Mouse (Mus musculus) c-Kit-positive CD71-positive TER-119-positive erythroid progenitor cells, embryonic 14.5 days (primary cell): ENCODE results near the gene Bcl2l11.
"Not testable (repeated sequence)": the region's sequence is repeated elsewhere in the genome, so short reads cannot be mapped to it uniquely, and the experiment has no call there.

Source experiments
- DNase-seq: peaks from one replicate; pipeline ENCODE4 v3.0.0-alpha.2; 2013; ENCODE audit warnings: low spot score

Bcl2l11 gene

DNA sequence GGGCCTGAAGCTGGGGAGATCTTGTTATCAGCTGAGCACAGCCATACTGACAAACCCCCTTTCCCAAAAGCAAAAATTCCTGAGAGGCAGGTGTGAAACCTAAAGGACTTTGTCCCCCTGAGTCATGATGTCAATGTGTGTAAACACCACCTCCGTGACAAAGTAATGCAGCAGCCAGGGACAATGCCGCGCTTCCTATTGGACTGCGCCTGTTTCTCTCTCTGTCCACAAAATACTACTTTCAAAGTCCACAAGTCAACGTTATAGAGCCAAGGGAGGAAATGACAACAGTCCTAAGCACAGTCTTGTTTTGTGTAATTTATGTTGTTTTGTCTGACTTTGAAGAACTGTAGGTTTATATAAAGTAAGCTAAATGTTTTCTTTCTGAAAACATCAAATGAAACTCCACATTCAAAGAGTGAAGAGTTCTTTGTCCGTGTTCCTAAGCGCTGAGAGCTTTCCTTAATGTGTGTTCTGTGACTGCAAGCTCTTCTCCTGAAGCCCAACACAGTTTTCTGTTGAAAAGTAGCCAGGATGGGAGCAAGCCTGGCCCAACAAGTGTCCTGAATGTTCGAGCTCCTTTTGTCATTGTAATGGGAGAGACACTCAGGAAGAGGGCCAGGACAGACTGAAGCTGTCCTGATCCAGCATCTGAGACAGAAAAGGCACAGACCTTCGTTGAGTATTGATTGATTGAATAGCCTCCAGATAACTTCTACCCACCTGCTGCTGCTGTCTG lies 48.9 kb downstream of the Bcl2l11 start:
- no peak for DNase-seq

DNA sequence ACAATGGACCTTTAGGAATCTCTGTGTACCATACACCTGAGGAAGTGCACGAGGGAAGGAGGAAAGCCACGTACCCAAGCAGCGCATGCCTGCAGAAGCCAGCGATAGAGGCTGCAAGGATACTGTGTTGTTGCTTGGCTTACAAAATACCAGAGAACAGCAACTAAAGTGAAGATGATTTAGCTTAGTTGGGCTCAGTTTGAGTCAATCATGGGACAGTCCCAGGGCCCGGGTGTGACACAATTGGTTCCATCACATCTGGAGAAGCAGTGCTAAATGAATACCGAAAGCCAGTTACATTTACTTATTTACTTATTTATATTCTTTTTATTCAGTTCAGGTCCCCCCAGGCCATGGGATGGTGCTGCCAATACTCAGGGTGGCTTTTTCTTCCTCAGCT lies 49.8 kb downstream of the Bcl2l11 start:
- no peak for DNase-seq

DNA sequence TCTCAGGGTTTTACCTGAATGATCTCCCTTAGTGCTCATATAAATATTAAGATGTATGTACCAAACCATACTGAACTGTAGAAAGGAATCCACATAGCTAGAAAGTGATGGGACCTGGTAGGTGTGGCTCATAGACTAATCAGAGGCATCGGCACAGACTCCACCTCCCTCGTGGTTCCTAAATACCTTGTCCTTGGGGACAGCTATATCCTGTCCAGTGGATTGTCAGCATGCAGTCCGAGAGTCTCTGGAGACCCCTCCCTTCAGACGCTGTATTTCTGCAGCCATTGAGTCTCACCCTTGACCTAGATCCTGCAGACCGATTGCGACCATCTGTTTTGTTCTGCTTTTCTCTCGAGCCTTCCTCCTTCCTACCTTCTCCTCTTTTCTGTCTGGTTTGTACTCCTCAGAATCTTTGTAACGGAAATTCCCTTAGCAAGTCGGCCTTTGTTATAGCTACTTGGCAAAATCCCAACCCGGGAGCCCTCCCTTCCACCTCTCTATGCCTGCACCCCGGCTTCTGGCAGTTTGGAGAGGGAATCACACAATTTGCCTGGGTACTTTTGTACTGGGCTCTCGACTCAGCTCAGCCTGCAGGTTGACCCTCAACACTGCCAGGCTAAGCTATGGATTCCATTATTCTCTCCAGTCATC lies 50.7 kb downstream of the Bcl2l11 start:
- DNase-seq, result no peak

DNA sequence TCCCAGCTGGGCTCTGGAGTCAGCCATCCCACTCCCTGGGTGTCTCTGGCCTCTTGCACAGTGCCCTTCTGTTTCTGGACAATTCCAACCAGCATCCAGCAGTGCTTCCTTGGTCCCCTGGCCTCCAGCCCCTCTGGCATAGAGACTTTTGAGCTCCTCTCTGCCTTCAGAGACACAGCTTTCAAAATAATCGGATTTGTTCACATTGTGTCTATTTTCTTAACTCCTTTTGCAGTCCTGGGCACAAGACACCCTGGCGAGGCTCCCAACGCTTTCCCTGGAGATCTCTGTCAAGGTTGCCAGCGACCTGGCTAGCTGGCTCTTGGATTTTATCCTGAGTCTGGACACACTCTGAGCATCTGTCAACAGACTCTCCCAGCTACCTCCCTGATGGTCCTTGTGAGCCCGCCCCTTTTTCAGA lies 51.4 kb downstream of the Bcl2l11 start:
- no peak for DNase-seq

DNA sequence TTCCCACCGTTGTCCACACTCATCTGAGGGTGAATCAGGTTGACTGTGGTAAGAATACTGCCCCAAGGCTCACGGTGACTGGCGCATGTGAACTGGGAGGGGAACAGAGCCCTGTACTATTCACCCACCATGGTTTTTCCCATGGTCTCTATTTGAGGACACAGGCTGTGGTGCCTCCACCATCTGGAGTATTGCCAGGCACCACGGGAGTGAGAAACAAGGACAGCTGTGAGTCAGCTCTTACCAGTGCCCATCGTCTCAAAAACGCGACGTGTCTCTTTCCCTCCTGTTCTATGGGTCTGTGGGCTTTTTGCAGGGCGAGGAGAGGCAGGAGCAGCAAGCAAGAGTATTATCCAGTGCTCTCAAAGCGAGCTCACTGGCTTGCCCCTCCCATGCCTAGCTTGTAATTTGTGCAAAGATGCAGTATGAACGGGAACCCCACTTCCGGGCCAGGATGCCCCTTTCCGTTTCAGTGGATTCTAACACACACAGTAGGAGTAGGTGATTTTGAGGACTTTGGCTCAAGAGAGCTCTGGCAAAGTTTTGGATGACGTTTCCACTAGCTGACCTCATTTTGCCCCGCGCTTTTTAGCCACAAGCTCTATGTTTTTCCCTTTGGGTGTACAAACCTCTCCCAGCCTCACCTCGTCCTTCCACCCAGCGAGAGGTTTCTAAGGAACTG lies 53.4 kb downstream of the Bcl2l11 start:
- DNase-seq, result no peak

DNA sequence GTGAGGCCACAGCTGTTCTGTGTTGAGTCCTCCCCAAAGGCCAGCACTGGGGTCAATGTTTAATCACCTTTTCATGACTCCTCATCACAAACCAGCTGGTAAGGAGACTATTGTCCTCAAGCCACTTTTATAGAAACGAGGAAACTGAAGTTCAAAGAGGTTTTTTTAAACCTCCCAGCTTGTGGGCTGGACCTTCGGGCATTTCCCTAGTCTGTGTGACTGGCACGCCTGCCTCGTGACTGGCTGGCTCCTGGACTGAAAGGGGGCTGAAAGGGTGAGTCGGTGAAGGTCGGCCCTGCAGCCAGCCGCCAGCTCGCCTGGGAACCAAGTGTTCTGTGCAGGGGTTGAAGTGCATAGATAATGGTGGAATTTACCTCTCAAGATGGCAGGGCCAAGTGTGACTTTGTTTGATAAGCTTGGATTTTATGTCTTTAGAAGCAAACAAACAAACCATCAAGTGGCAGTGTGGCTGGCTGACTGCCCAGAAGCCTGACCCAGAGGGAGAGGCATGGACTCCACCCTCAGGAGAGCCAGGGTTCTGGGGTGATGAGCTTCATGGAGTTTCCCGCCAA lies 54.1 kb downstream of the Bcl2l11 start:
- DNase-seq, result no peak

DNA sequence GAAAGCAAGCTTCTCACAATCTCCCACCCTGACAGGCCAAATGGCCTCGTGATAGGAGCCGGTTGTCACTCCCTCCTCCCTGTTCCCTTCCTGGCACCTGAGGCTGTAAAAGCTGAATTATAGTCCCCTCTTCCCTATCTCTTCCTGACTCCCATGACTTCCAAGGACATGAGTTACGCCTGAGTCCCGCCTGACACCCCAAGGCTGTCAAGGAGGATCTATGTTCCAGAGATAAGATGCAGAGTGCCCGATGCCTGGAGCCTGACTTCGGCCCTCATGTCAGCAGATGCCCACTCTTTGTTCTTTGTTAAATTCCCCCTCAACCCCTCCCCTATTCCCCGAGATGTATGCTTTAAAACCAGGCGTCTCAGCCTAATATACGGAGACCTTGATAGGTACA lies 56.3 kb downstream of the Bcl2l11 start:
- not testable (repeated sequence) for DNase-seq

DNA sequence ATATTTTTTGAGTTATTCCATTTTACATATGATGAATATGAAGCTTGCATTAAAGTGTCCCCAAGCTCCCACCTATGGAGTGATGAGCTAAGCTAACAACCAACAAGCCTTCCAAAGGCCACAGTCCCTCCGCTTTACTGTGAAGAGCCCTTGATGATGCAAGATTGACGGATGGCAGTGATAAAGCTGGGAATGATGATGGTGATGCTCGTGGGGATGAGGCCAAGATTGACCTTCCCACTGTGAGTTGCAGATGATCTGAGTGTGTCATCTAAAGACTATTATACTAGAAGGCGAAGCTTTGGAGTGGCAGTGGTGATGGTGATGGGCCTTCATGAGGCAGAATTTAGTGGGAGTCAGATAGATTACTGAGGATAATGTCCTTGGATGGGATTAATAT lies 56.9 kb downstream of the Bcl2l11 start:
- DNase-seq, result no peak

DNA sequence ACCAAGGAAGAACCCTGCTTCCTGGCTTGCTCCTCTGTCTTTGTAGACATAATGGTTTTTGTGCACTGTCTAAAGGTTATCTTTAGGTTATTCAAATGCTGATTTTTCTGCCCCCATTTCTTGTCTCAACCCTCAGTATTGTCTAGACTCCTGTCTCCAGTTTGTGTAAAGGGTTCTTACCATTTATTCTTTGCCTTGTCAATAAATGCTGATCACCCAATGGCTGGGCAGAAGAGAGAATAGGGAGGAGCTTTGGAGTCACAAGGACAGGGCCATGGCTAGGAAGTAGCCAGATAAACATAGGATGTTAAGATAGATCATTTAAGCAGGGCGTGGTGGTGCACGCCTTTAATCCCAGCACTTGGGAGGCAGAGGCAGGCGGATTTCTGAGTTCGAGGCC lies 57.9 kb downstream of the Bcl2l11 start:
- no peak for DNase-seq

DNA sequence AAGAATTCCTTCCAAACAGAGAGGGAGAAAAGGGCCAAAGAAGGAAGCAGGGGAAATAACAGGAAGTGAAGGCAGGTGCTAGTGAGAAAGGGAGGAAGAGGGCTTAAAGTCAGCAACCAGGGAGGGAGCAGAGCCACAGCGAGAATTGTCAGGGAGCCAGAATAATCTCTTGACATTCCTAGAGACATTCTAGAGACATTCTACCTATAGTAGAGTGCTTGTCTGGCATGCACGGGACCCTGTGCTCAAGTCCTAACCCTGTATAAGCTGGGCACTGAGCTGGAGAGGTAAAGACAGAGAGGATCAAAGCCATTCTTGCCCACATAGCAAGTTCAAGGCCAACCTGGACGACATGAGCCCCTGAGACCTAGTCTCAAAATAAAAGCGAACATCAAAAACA lies 60.1 kb downstream of the Bcl2l11 start:
- DNase-seq, result no peak

DNA sequence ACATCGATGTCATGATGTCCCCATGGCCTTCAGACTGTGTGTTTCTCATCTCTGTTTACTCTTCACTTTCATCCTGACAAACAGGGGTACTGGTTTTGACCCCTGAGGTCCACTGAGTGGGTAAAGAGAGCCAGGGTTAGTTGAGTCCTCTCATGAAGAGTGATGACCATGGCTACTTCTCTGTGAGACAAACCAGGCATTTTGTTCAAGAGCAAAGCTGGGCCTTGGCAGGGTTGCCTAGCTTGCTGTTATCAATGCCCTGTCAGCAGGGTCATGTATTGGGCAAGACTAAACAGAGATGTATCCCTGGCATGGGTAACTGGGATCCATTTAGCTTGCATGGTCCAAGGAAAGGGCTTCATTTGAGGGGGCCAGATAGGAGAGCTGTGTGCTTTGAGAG lies 61.4 kb downstream of the Bcl2l11 start:
- no peak for DNase-seq

DNA sequence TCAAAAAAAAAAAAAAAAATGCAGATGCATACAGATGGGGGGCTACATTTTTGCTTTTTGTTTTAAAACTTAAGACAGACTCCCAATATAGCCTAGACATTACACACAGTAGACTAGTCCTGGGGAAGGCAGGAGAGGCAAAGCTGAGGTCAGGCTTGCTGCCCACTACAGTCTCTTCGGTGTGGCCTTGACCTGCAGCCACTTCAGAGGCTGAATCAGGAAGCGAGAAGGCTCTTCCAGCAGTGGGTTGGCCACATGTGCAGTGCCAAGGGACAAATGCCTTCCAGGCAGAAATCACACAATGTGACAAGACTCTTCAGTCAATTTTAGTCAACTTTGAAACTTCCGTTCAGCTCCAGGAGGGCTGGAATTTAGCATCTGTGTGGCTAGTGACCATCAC lies 62.6 kb downstream of the Bcl2l11 start:
- no peak for DNase-seq

DNA sequence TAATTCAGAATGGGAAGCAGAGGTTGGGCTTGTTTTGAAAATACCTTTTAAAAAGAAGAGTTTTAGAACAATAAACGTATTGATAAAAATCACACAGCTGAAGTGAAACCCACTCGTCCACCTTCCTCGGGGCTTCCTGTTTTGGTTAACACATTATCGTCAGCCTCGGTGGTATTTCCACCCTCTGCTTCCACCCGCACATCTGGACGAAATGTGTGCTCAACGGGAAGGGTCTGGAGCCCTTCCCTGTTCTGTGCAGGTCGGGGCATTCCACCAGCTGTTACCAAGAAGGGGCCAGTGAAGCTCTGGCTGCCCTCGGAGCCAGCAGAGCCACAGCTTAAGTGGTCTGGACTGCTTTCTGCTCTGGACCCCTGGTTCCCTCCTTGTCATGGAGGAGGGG lies 63.9 kb downstream of the Bcl2l11 start:
- DNase-seq, result no peak

DNA sequence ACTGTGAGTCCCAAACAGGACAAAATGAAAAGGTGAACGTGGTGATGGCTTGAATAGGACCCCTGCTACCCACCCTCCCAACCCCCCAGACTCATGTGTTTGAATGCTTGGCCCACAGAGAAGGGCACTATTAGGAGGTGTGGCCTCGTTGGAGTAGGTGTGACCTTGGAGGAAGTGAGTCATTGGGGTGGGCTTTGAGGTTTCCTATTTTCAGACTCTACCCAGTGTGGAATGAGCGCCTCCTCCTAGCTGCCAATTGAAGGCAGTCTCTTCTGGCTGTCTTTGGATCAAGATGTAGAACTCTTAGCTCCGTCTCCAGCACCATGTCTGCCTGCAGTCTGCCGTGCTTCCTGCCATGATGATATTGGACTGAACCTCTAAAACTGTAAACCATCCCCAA lies 64.4 kb downstream of the Bcl2l11 start:
- DNase-seq, result no peak

DNA sequence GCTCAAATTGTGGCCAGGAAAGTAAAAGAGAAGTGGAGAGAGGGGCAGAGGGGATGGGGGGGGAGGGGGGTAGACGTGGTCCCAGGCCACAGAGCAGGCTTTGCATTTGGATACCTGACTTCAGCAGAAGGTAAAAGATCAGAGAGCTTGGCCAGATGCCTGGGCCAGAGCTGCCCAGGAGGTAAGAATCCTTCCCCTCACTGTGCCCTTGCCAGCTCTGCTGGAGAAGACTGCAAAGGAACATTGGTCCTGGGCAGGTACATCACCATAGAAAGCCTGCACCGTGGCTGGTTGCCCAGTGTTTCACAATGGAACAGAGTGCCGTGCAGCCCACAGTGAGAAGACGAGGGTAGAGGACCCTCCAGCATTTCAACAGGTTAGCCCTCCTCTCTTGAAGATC lies 67.6 kb downstream of the Bcl2l11 start:
- no peak for DNase-seq

DNA sequence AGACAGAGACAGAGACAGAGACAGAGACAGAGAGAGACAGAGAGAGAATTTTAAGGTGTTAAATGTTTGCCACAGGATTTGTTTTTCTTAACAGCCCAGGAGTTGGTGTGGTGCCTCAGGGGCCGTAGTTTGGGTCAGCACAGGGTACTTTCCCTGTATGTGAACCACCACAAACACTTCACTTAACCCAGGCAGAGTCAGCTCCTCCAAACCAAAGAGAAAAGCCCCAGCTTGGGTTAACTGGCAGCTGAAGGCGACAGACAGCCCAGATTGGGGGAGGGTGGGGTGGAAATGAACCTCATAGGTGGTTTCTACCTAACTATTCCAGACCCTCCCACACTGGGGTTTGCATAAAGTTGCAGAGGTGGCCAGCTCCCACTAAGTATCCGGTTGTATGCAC lies 71.5 kb downstream of the Bcl2l11 start:
- no peak for DNase-seq

DNA sequence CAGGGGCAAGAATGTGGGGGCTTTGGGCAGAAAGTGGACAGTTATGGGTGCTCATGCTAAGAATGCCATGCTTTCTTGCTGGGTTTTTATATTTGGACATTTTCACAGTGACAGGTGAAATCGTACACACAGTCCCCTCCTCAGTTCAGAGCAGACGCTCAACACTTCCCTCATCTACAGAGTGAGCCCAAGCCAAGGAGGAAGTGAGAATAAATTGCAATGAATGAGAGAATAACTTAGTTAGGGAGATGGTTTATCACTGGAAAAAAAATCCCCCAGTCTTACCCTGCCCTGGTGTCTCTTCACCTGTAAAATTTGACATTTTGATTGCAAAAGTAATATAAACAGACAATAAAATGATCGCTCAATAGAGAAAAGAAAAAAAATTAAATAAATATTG lies 77.3 kb downstream of the Bcl2l11 start:
- no peak for DNase-seq

DNA sequence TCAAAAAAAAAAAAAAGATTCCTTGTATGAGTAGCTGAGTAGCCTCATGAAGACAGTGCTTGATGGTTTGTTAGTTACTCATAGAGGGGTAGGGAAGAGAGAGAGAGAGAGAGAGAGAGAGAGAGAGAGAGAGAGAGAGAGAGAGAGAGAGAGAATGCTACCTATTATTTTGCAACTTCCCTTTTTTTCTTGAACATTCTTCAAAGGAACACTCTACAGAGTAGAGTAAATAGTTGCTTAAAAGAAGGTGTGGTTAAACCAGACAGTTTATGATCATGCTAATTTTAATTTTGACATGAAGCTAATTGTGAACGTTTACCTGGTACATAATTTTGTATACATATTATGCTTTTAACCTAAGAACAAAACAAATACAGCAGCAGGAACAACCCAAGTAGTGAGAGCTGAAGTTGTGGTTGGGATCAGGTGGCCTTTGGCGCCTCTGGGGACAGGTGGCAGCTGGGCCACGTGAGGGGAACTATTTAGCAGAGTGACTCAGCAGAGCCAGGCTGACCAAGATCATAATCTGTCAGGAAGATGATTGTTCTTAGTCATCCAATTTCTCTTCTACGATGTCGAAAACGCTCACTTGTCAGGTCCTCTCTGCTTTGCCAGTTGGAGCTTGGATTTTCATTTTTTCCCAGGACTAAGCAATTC lies 78.0 kb downstream of the Bcl2l11 start:
- DNase-seq, result no peak

DNA sequence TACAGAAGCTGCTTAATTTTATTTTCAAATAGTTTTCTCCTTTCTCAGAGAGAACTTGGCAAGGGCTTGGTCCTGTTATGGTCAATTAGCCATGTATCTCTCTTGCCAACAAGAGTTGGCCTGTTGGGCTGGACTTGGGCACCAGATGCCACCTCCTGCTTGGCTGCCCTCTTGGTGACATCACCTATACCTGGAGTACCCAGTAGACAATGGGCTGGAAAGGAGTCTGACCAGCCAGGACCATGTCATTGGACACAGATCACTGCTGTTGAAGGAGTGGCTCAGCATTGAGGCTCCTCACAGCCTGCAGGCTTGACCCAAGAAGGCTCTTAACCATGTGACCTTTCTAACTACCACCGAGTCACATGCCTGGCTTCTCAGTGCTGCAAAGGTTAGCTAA lies 82.7 kb downstream of the Bcl2l11 start:
- no peak for DNase-seq

DNA sequence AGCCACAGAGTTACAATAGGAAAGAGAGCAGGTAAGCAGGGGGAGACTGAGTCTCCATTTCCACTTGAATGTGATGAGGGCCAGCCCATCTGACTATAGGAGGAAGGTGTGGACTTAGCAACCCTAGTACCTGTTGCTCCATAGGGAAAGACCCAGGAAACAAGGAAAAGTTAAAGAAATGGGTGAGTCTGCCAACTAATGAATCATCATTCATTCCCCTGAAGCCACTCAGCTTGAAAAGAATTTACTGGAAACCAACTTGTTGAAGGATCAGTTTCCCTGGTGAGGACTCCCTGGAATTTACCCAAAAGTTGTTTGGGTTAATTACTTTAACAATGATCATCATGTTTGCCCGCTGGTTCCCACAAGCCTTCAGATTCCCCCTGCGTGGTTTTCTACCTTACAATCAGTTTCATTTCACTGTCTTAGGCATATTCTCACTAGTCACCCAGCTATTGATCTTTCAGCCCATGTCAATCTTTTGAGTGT lies 84.0 kb downstream of the Bcl2l11 start:
- no peak for DNase-seq

DNA sequence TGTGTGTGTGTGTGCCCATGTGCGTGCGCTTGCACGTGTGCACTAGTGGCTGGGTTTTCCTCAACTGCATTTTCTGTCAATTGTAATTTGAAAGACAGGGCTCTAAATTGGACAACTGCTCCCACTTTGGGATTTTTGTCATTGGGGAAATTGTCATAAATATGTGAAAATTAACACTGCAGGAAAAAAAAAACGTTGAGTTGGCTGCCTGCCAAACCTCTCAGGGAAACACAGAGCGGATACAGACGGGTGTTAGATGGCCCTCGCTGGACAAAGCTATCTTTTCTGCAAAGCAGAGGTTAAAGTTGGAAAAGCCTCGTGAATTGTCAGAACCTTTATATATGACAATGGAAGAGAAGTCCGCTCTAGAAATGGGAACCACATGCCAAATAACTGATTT lies 84.5 kb downstream of the Bcl2l11 start:
- DNase-seq, result no peak
